ENCODE assay signal across 14 mouse cellular contexts in the genomic region with DNA sequence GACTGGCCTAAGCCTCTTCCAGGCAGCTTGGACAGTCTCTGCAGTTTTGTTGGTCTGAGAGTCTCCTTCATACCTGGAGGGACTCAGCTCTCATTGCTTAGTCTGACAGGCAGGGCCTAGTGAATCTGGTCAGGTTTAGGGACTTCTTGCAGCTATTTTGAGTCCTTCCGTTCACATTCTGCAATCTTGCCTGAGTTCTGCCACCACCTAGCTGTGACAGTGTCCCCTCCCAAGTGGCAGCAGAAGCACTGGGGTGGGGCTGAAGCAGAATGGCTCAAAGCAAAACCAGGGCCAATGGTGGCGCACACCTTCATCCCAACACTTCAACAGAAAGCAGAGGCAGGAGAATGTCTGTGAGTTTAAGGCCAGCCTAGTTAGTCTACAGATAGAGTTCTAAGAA. TPM values are rescaled to one million over a fixed set of nuclear protein-coding genes. Genes with fewer than 3 reads are reported as not detected.
DNase-seq lines count a peak whose midpoint lies in the region; ATAC-seq and TF ChIP-seq lines count a peak whose summit lies in the region.
"Had no signal": no experiment of that assay in that cellular context is flagged by ENCODE, and none has a peak within 500 bp of the region (broad histone marks: within the 10 kb centered on the region; RNA-seq: fewer than 3 reads in every experiment).

No protein-coding gene starts in this region.

- peaks cover 33% of the 10 kb centered on the region for H3K4me1 ChIP-seq in heart, embryonic 12.5 days (replicated peaks)
- H3K4me1 ChIP-seq in spleen, adult 2 months (ENCODE audit: control insufficient read depth, insufficient read depth, insufficient read length) = peaks cover 28% of the 10 kb centered on the region; the same call in 1 of the 2 replicates
- peaks cover 43% of the 10 kb centered on the region for H3K4me1 ChIP-seq in liver, embryonic 11.5 days (replicated peaks; ENCODE audit: control insufficient read depth, insufficient read depth, low read length)

- H3K9me3 ChIP-seq in heart, embryonic 12.5 days (replicated peaks) = no peaks in the 10 kb centered on the region
- H3K9me3 ChIP-seq in liver, embryonic 11.5 days (ENCODE audit: control insufficient read depth, low read length) = no peaks in the 10 kb centered on the region
- H3K9me3 ChIP-seq: forebrain, embryonic 10.5 days; hindbrain, embryonic 12.5 days; limb, embryonic 15.5 days had no signal

- 68% methylated on average over 2 of the region's 2 CpGs for WGBS in heart, embryonic 12.5 days
- WGBS in spleen, adult 2 months = 43% methylated on average over 2 of the region's 2 CpGs
- WGBS in liver, embryonic 11.5 days = 72% methylated on average over 2 of the region's 2 CpGs

- H3K9ac ChIP-seq in heart, embryonic 12.5 days = peak overlapping the region; percentile 47; the same call in 1 of the 2 replicates
- no peak overlapping the region for H3K9ac ChIP-seq in liver, embryonic 11.5 days (ENCODE audit: low read depth, low read length)
- H3K9ac ChIP-seq: hindbrain, embryonic 12.5 days; limb, embryonic 15.5 days had no signal

- H3K27ac ChIP-seq in heart, embryonic 12.5 days (ENCODE audit: poor library complexity, severe bottlenecking) = peak overlapping the region; percentile 67
- H3K27ac ChIP-seq in spleen, adult 2 months (ENCODE audit: insufficient read depth, low read length) = peak overlapping the region; percentile 37
- no peak overlapping the region for H3K27ac ChIP-seq in liver, embryonic 11.5 days (ENCODE audit: low read depth, low read length)
- H3K27ac ChIP-seq: forebrain, embryonic 10.5 days; hindbrain, embryonic 12.5 days; limb, embryonic 15.5 days had no signal

- no peak overlapping the region for H3K4me3 ChIP-seq in heart, embryonic 12.5 days
- H3K4me3 ChIP-seq in spleen, adult 2 months (ENCODE audit: extremely low read depth, insufficient read depth, insufficient read length) = no peak overlapping the region
- no peak overlapping the region for H3K4me3 ChIP-seq in liver, embryonic 11.5 days (ENCODE audit: low read depth, low read length)
- H3K4me3 ChIP-seq: hindbrain, embryonic 12.5 days; limb, embryonic 15.5 days had no signal

- H3K27me3 ChIP-seq in heart, embryonic 12.5 days (replicated peaks) = no peaks in the 10 kb centered on the region
- H3K27me3 ChIP-seq in spleen, adult 2 months (ENCODE audit: control insufficient read depth, insufficient read depth, low read length) = no peaks in the 10 kb centered on the region
- H3K27me3 ChIP-seq in liver, embryonic 11.5 days (replicated peaks; ENCODE audit: control insufficient read depth, insufficient read depth, low read length) = no peaks in the 10 kb centered on the region
- no peaks in the 10 kb centered on the region for H3K27me3 ChIP-seq in splenic B cell, adult 2 months (ENCODE audit: control insufficient read depth, insufficient read depth, low read length, poor library complexity, severe bottlenecking)
- H3K27me3 ChIP-seq: hindbrain, embryonic 12.5 days; limb, embryonic 15.5 days had no signal

- peak; percentile 30; the same call in 1 of the 2 replicates for TF ChIP-seq CTCF in spleen, adult 2 months (IDR thresholded peaks at IDR 0.05; ENCODE audit: extremely low read depth, insufficient read depth, insufficient read length, insufficient replicate concordance)

- no peaks in the 10 kb centered on the region for H3K36me3 ChIP-seq in heart, embryonic 12.5 days
- H3K36me3 ChIP-seq in spleen, adult 2 months (ENCODE audit: control insufficient read depth, insufficient read depth, low read length) = no peaks in the 10 kb centered on the region
- H3K36me3 ChIP-seq in liver, embryonic 11.5 days (ENCODE audit: control insufficient read depth, insufficient read depth, low read length) = no peaks in the 10 kb centered on the region
- no peaks in the 10 kb centered on the region for H3K36me3 ChIP-seq in splenic B cell, adult 2 months (ENCODE audit: control insufficient read depth, insufficient read depth, low read length, poor library complexity, severe bottlenecking)
- H3K36me3 ChIP-seq: forebrain, embryonic 10.5 days; hindbrain, embryonic 12.5 days; limb, embryonic 15.5 days had no signal

- no peak for DNase-seq in heart, adult 8-10 months (ENCODE audit: low spot score)
- DNase-seq in spleen, adult 2 months (ENCODE audit: low read depth in 1 of 2, low spot score in 2 of 2) = peak in 1 of 2 experiments; percentile 61
- DNase-seq in spleen, adult 18-20 months = no peak
- no peak for DNase-seq in liver, embryonic 11.5 days (ENCODE audit: low spot score)
- DNase-seq in splenic B cell, adult 2 months (ENCODE audit: low read depth, low spot score) = peak; percentile 68
- no peak for DNase-seq in adrenal gland, adult 2 months
- no peak for DNase-seq in retina, postnatal 1 day
- DNase-seq: cerebellum, adult 9-10 months; kidney, adult 8-10 months; thymus, adult 2 months had no signal

- no peak for TF ChIP-seq POLR2A in spleen, adult 2 months (IDR thresholded peaks at IDR 0.05; ENCODE audit: low read depth, low read length)

- 0 out of 2 replicates have a peak overlapping the region, but pooled peaks have one; percentile 8 for H3K4me2 ChIP-seq in heart, embryonic 12.5 days
- peak overlapping the region; percentile 4; the same call in 1 of the 2 replicates for H3K4me2 ChIP-seq in liver, embryonic 11.5 days
- H3K4me2 ChIP-seq: limb, embryonic 15.5 days had no signal

- no peak for ATAC-seq in heart, embryonic 12.5 days (ENCODE audit: insufficient number of reproducible peaks, low FRiP score)
- ATAC-seq in liver, embryonic 11.5 days (replicated peaks; ENCODE audit: low FRiP score) = no peak

RNA-seq across cellular contexts. Expression of a gene that starts 2.8 kb away (rescaled TPM):
- 95.9 and 113 TPM in 2 replicates for polyA plus RNA-seq in heart, embryonic 12.5 days (2016; fragmentation: Nextera tagmentation; extraction: Ambion mirVana)
- 100 to 1,000 TPM in 3 of 4 experiments, 10 to 100 TPM in 1; 93.7 to 126 (median 111) TPM for total RNA-seq in heart, adult 8-10 months (2022)
- 74.4 and 74.7 TPM in 2 replicates for polyA plus RNA-seq in spleen, adult 2 months (2012; rRNA removed)
- 47.2 and 52.8 TPM in 2 replicates for polyA plus RNA-seq in liver, embryonic 11.5 days (2014; fragmentation: Nextera tagmentation; extraction: Ambion mirVana)
- 100 to 1,000 TPM; 136 to 162 TPM for total RNA-seq in adrenal gland, adult 2 months (2021)
- 41.2 and 50.8 TPM in 2 replicates for polyA plus RNA-seq in adrenal gland, adult 2 months (2012; rRNA removed)

RNA-seq across cellular contexts. Expression of a gene that starts 59.7 kb away (rescaled TPM):
- polyA plus RNA-seq in heart, embryonic 12.5 days (2016; fragmentation: Nextera tagmentation; extraction: Ambion mirVana) = 52.4 and 52.5 TPM in 2 replicates
- total RNA-seq in heart, adult 8-10 months (2022) = 100 to 1,000 TPM in 2 of 4 experiments, 10 to 100 TPM in 2; 96.2 to 103 (median 100) TPM
- 42.0 and 56.3 TPM in 2 replicates for polyA plus RNA-seq in spleen, adult 2 months (2012; rRNA removed)
- 14.1 and 14.4 TPM in 2 replicates for polyA plus RNA-seq in liver, embryonic 11.5 days (2014; fragmentation: Nextera tagmentation; extraction: Ambion mirVana)
- total RNA-seq in adrenal gland, adult 2 months (2021) = 10 to 100 TPM; 70.6 to 85.9 TPM
- polyA plus RNA-seq in adrenal gland, adult 2 months (2012; rRNA removed) = 158 and 165 TPM in 2 replicates
